Mouse (Mus musculus) MEL (cell line): ENCODE results near the gene Jmjd8. TPM values are rescaled to one million over a fixed set of nuclear protein-coding genes. Genes with fewer than 3 reads are reported as not detected.

ENCODE experiments used
- DNase-seq: peaks from one replicate; pipeline ENCODE4 v3.0.0; 2011; ENCODE audit warnings: low read depth, low spot score
- H3K27ac ChIP-seq: 2 replicates; pipeline ENCODE4 v1.5.1; 2012; ENCODE audit warnings: low read depth, mild to moderate bottlenecking, control low read depth, low read length, moderate library complexity; ENCODE audit not compliant: control insufficient read depth
- H3K27me3 ChIP-seq, 2 experiments: fragments of 150-350 bp in 1 of 2; sonication (generic) in 1 of 2; 2 replicates each; pipeline ENCODE4 v1.6.1; 2012; ENCODE audit warnings: low read length in 2 of 2, mild to moderate bottlenecking in 2 of 2, improper control_type of control experiment in 1 of 2, moderate library complexity in 1 of 2; ENCODE audit not compliant: insufficient read depth in 2 of 2, control insufficient read depth in 1 of 2
- H3K36me3 ChIP-seq, 2 experiments: 2 replicates each; pipeline ENCODE4 v1.6.1; 2012 to 2014; ENCODE audit warnings: low read length in 2 of 2, improper control_type of control experiment in 1 of 2, inconsistent platforms in 1 of 2, mild to moderate bottlenecking in 1 of 2; ENCODE audit not compliant: insufficient read depth in 2 of 2, control insufficient read depth in 1 of 2
- H3K4me1 ChIP-seq, 2 experiments: fragments of 150-350 bp in 1 of 2; sonication (generic) in 1 of 2; 2 replicates each; pipeline ENCODE4 v1.6.1; 2012; ENCODE audit warnings: low read length in 2 of 2, improper control_type of control experiment in 1 of 2, mild to moderate bottlenecking in 1 of 2; ENCODE audit not compliant: insufficient read depth in 2 of 2, control insufficient read depth in 1 of 2
- H3K4me3 ChIP-seq, 2 experiments: fragments of 150-350 bp in 1 of 2; sonication (generic) in 1 of 2; 2 replicates each; pipeline ENCODE4 v1.5.1; 2012; ENCODE audit warnings: low read depth in 2 of 2, low read length in 2 of 2, mild to moderate bottlenecking in 2 of 2, moderate library complexity in 2 of 2, control low read depth in 1 of 2, improper control_type of control experiment in 1 of 2; ENCODE audit not compliant: control insufficient read depth in 1 of 2, insufficient read depth in 1 of 2
- H3K79me2 ChIP-seq: 2 replicates; pipeline ENCODE4 v1.6.1; 2012; ENCODE audit warnings: mild to moderate bottlenecking, low read length, moderate library complexity; ENCODE audit not compliant: control insufficient read depth, poor library complexity, insufficient read depth
- H3K9ac ChIP-seq: 2 replicates; pipeline ENCODE4 v1.6.1; 2012; ENCODE audit warnings: low read depth, mild to moderate bottlenecking, control low read depth, low read length, moderate library complexity; ENCODE audit not compliant: control insufficient read depth, poor library complexity, severe bottlenecking
- H3K9me3 ChIP-seq: fragments of 150-350 bp; sonication (generic); replicated peaks from 2 replicates; pipeline ENCODE4 v1.6.1; 2012; ENCODE audit warnings: mild to moderate bottlenecking, low read length, improper control_type of control experiment, moderate library complexity; ENCODE audit not compliant: insufficient read depth
- CTCF ChIP-seq, 3 experiments: IDR thresholded peaks in 2 of 3; conservative IDR thresholded peaks in 1 of 3; 2 replicates each; pipeline ENCODE4 v1.5.1; 2011 to 2012; ENCODE audit warnings: low read length in 3 of 3, low read depth in 2 of 3, mild to moderate bottlenecking in 2 of 3, improper control_type of control experiment in 1 of 3, inconsistent platforms in 1 of 3, mixed read lengths in 1 of 3, moderate library complexity in 1 of 3; ENCODE audit not compliant: control insufficient read depth in 1 of 3, insufficient read depth in 1 of 3, poor library complexity in 1 of 3, severe bottlenecking in 1 of 3
- ELF1 ChIP-seq: IDR thresholded peaks from 2 replicates; pipeline ENCODE4 v1.6.1; 2014; ENCODE audit warnings: low read depth, mild to moderate bottlenecking, inconsistent platforms, low read length, improper control_type of control experiment, moderate library complexity
- JUND ChIP-seq: IDR thresholded peaks from 2 replicates; pipeline ENCODE4 v1.6.1; 2011; ENCODE audit warnings: low read depth, mild to moderate bottlenecking, improper control_type of control experiment, low read length
- MAFK ChIP-seq: IDR thresholded peaks from 2 replicates; pipeline ENCODE4 v1.6.1; 2011; ENCODE audit warnings: low read depth, mild to moderate bottlenecking, low read length, improper control_type of control experiment, borderline replicate concordance
- MAX ChIP-seq: IDR thresholded peaks from 2 replicates; pipeline ENCODE4 v1.6.1; 2011; ENCODE audit warnings: low read length, improper control_type of control experiment
- MEF2A ChIP-seq: IDR thresholded peaks from 2 replicates; pipeline ENCODE4 v1.6.1; 2014; ENCODE audit warnings: low read depth, mild to moderate bottlenecking, inconsistent platforms, low read length, improper control_type of control experiment; ENCODE audit not compliant: poor library complexity, insufficient replicate concordance, severe bottlenecking; ENCODE audit errors: extremely low read depth
- MYB ChIP-seq: IDR thresholded peaks from 2 replicates; pipeline ENCODE4 v1.6.1; 2011; ENCODE audit warnings: mild to moderate bottlenecking, low read depth, low read length, improper control_type of control experiment
- NELFE ChIP-seq: IDR thresholded peaks from 2 replicates; pipeline ENCODE4 v1.6.1; 2011; ENCODE audit warnings: low read depth, low read length, improper control_type of control experiment
- POLR2A ChIP-seq, 2 experiments: IDR thresholded peaks; 2 replicates each; pipeline ENCODE4 v1.6.1; 2011 to 2012; ENCODE audit warnings: low read length in 2 of 2, mild to moderate bottlenecking in 2 of 2, control low read depth in 1 of 2, improper control_type of control experiment in 1 of 2, low read depth in 1 of 2, moderate library complexity in 1 of 2; ENCODE audit not compliant: control insufficient read depth in 1 of 2, insufficient read depth in 1 of 2, poor library complexity in 1 of 2
- RAD21 ChIP-seq: IDR thresholded peaks from 2 replicates; pipeline ENCODE4 v1.6.1; 2011; ENCODE audit warnings: mild to moderate bottlenecking, low read depth, low read length, improper control_type of control experiment
- SMC3 ChIP-seq: IDR thresholded peaks from 2 replicates; pipeline ENCODE4 v1.6.1; 2011; ENCODE audit warnings: low read depth, low read length, improper control_type of control experiment
- UBTF ChIP-seq: IDR thresholded peaks from 2 replicates; pipeline ENCODE4 v1.6.1; 2012; ENCODE audit warnings: low read depth, mild to moderate bottlenecking, inconsistent platforms, low read length, improper control_type of control experiment, moderate library complexity, borderline replicate concordance; ENCODE audit not compliant: insufficient read depth
- polyA plus RNA-seq, 2 experiments: library from polyadenylated mRNA; stranded (reverse) in 1 of 2; unstranded in 1 of 2; fragments of >175 nt in 1 of 2; fragments of >200 nt in 1 of 2; gene quantifications; 2 replicates each; pipeline versions ENCODE4 v1.2.1 to v1.2.4; 2012; ENCODE audit warnings: low replicate concordance in 2 of 2, low read depth in 1 of 2; ENCODE audit not compliant: insufficient read length in 2 of 2, insufficient read depth in 1 of 2, missing spikeins in 1 of 2
- total RNA-seq: library from RNA; depleted of rRNA; stranded (reverse); fragments of 300-350 nt; gene quantifications from 2 replicates; pipeline ENCODE4 v1.2.3, GENCODE M21; 2012; rRNA removed

The Jmjd8 gene
- total and polyA plus RNA-seq, 3 experiments, result 12.9 to 23.9 TPM; not detected in 1

DNA sequence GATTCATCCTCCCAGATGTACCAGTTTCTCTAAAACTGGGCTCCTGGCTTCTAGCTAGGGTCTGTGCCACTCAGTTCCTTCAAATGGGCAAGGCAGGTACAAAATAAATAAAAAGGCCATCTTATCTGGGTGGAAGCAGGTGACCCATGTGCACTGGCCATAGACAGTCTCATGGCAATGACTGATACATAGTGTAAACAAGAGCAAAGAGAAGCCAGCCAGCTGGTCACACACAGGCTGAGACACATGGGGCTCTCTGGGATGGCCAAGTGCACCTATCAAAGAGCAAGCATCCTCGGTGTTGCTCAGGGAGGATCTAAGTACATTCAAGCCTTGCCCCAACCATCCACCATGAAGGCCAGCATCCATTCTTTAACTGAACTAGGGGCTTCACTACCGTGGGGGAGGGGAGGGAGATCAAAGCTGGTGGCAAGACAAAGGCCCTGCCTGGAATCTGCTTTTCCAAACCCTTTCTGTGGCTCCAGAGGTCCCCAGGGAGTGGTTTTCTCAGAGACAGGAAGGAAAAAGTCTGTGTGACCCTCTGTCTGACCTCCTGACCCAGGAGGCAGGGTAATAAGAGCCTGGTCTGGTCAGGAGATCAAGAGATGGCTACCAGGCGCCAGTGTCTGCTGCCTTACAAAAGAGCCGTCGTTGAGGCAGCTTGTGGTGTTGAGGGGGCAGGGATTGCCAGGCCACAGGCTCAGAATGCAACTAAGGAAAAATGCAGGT, 52.4 kb downstream of the Jmjd8 start:
- Histone ChIP-seq H3K36me3 (peaks cover 0 to 7% of the 10 kb centered on the region in 2 experiments; a peak in 2 of 4 replicates), H3K9me3 (no peaks in the 10 kb centered on the region), H3K79me2 (no peaks in the 10 kb centered on the region)
- no peak for DNase-seq
- TF ChIP-seq RAD21, result no peak
- no peak for TF ChIP-seq MAFK
- no peak for TF ChIP-seq NELFE
- no peak for TF ChIP-seq MEF2A
- no peak for TF ChIP-seq CTCF (IDR thresholded peaks at IDR 0.05 in 2 of 3, conservative IDR thresholded peaks at IDR 0.05 in 1 of 3; ENCODE audit: control insufficient read depth in 1 of 3, insufficient read depth in 1 of 3, low read depth in 2 of 3, low read length in 3 of 3, poor library complexity in 1 of 3, severe bottlenecking in 1 of 3)
- TF ChIP-seq MYB, result no peak
- TF ChIP-seq MAX, result no peak
- TF ChIP-seq POLR2A (IDR thresholded peaks at IDR 0.05; ENCODE audit: control insufficient read depth in 1 of 2, insufficient read depth in 1 of 2, low read depth in 1 of 2, low read length in 2 of 2, poor library complexity in 1 of 2), result no peak; a peak in 1 of 4 replicates
- TF ChIP-seq ELF1, result no peak
- TF ChIP-seq SMC3, result no peak
- TF ChIP-seq UBTF, result no peak
- TF ChIP-seq JUND, result no peak
- TF ChIP-seq, all 39 proteins: peak for 0
- peaks cover 0 to 11% of the 10 kb centered on the region in 2 experiments; a peak in 2 of 4 replicates for H3K4me1 ChIP-seq
- H3K9ac ChIP-seq, result no peak overlapping the region
- H3K27ac ChIP-seq, result no peak overlapping the region
- no peak overlapping the region for H3K4me3 ChIP-seq
- H3K27me3 ChIP-seq, result no peaks in the 10 kb centered on the region

Other genes starting within 250 kb of the Jmjd8 start
- gene Lmf1, start 249.8 kb upstream of the Jmjd8 start, total RNA-seq, result 14.0 and 16.0 TPM in 2 replicates
- 10 to 100 TPM in 1 of 2 experiments, not detected in 1; 30.5 TPM for gene Lmf1, start 249.8 kb upstream of the Jmjd8 start, polyA plus RNA-seq
- gene Gng13, start 111.7 kb upstream of the Jmjd8 start, total RNA-seq, result 3.1 and 3.9 TPM in 2 replicates
- gene Gng13, start 111.7 kb upstream of the Jmjd8 start, polyA plus RNA-seq, result under 1 TPM in 1 of 2 experiments, not detected in 1; 0.13 TPM
- gene Chtf18, start 101.4 kb upstream of the Jmjd8 start, total RNA-seq, result 29.9 and 35.5 TPM in 2 replicates
- 10 to 100 TPM in 1 of 2 experiments, not detected in 1; 71.1 TPM for gene Chtf18, start 101.4 kb upstream of the Jmjd8 start, polyA plus RNA-seq
- gene Rpusd1, start 101.2 kb upstream of the Jmjd8 start, total RNA-seq, result 7.3 and 8.2 TPM in 2 replicates
- gene Rpusd1, start 101.2 kb upstream of the Jmjd8 start, polyA plus RNA-seq, result 10 to 100 TPM in 1 of 2 experiments, not detected in 1; 23.9 TPM
- gene Mslnl, start 92.8 kb upstream of the Jmjd8 start, total RNA-seq, result 0.08 TPM in 1 of 2 replicates, not detected in the other
- gene Mslnl, start 92.8 kb upstream of the Jmjd8 start, polyA plus RNA-seq, result under 1 TPM in 1 of 2 experiments, not detected in 1; 0.08 TPM
- gene Msln, start 74.5 kb upstream of the Jmjd8 start, total RNA-seq, result not detected in 2 replicates
- gene Msln, start 74.5 kb upstream of the Jmjd8 start, polyA plus RNA-seq, result not detected
- gene Narfl, start 55.1 kb upstream of the Jmjd8 start, total RNA-seq, result 26.9 and 34.3 TPM in 2 replicates
- gene Narfl, start 55.1 kb upstream of the Jmjd8 start, polyA plus RNA-seq, result 10 to 100 TPM in 1 of 2 experiments, not detected in 1; 30.6 TPM
- 10.7 and 12.6 TPM in 2 replicates for gene Haghl, start 43.2 kb upstream of the Jmjd8 start, total RNA-seq
- gene Haghl, start 43.2 kb upstream of the Jmjd8 start, polyA plus RNA-seq, result 10 to 100 TPM in 1 of 2 experiments, not detected in 1; 13.2 TPM
- gene Ccdc78, start 42.3 kb upstream of the Jmjd8 start, total RNA-seq, result 0.08 TPM in 1 of 2 replicates, not detected in the other
- under 1 TPM in 1 of 2 experiments, not detected in 1; 0.85 TPM for gene Ccdc78, start 42.3 kb upstream of the Jmjd8 start, polyA plus RNA-seq
- gene Fam173a, start 36.0 kb upstream of the Jmjd8 start, total RNA-seq, result 35.3 and 39.0 TPM in 2 replicates
- 10 to 100 TPM in 1 of 2 experiments, not detected in 1; 36.6 TPM for gene Fam173a, start 36.0 kb upstream of the Jmjd8 start, polyA plus RNA-seq
- 0.92 TPM in 1 of 2 replicates, not detected in the other for gene AC134908.4, start 33.2 kb upstream of the Jmjd8 start, total RNA-seq
- not detected for gene AC134908.4, start 33.2 kb upstream of the Jmjd8 start, polyA plus RNA-seq
- gene Metrn, start 31.7 kb upstream of the Jmjd8 start, total RNA-seq, result 95.7 and 104 TPM in 2 replicates
- 100 to 1,000 TPM in 1 of 2 experiments, not detected in 1; 116 TPM for gene Metrn, start 31.7 kb upstream of the Jmjd8 start, polyA plus RNA-seq
- not detected in 2 replicates for gene Fbxl16, start 19.8 kb upstream of the Jmjd8 start, total RNA-seq
- gene Fbxl16, start 19.8 kb upstream of the Jmjd8 start, polyA plus RNA-seq, result under 1 TPM in 1 of 2 experiments, not detected in 1; 0.11 TPM
- 29.4 and 38.8 TPM in 2 replicates for gene Wdr24, start 5.2 kb upstream of the Jmjd8 start, total RNA-seq
- gene Wdr24, start 5.2 kb upstream of the Jmjd8 start, polyA plus RNA-seq, result 10 to 100 TPM in 1 of 2 experiments, not detected in 1; 35.0 TPM
- 74.0 and 75.0 TPM in 2 replicates for gene Stub1, start 4.5 kb downstream of the Jmjd8 start, total RNA-seq
- gene Stub1, start 4.5 kb downstream of the Jmjd8 start, polyA plus RNA-seq, result 10 to 100 TPM in 1 of 2 experiments, not detected in 1; 99.7 TPM
- 1.4 TPM in 2 replicates for gene Rhbdl1, start 8.4 kb downstream of the Jmjd8 start, total RNA-seq
- gene Rhbdl1, start 8.4 kb downstream of the Jmjd8 start, polyA plus RNA-seq, result 1 to 10 TPM in 1 of 2 experiments, not detected in 1; 4.0 TPM
- gene Gm20683, start 12.9 kb downstream of the Jmjd8 start, total RNA-seq, result 2.8 and 4.9 TPM in 2 replicates
- 1 to 10 TPM in 1 of 2 experiments, not detected in 1; 6.8 TPM for gene Gm20683, start 12.9 kb downstream of the Jmjd8 start, polyA plus RNA-seq
- 24.9 and 29.1 TPM in 2 replicates for gene Rhot2, start 16.0 kb downstream of the Jmjd8 start, total RNA-seq
- gene Rhot2, start 16.0 kb downstream of the Jmjd8 start, polyA plus RNA-seq, result 10 to 100 TPM in 1 of 2 experiments, not detected in 1; 54.5 TPM
- 22.5 and 23.7 TPM in 2 replicates for gene Wdr90, start 32.6 kb downstream of the Jmjd8 start, total RNA-seq
- 10 to 100 TPM in 1 of 2 experiments, not detected in 1; 44.5 TPM for gene Wdr90, start 32.6 kb downstream of the Jmjd8 start, polyA plus RNA-seq
- gene Mcrip2, start 39.9 kb downstream of the Jmjd8 start, total RNA-seq, result 73.9 and 88.9 TPM in 2 replicates
- 100 to 1,000 TPM; 107 to 281 TPM for gene Mcrip2, start 39.9 kb downstream of the Jmjd8 start, polyA plus RNA-seq
- gene Mettl26, start 46.2 kb downstream of the Jmjd8 start, total RNA-seq, result 31.7 and 33.6 TPM in 2 replicates
- 10 to 100 TPM in 1 of 2 experiments, not detected in 1; 50.6 TPM for gene Mettl26, start 46.2 kb downstream of the Jmjd8 start, polyA plus RNA-seq
- 0.13 and 0.19 TPM in 2 replicates for gene Wfikkn1, start 52.0 kb downstream of the Jmjd8 start, total RNA-seq
- under 1 TPM in 1 of 2 experiments, not detected in 1; 0.53 TPM for gene Wfikkn1, start 52.0 kb downstream of the Jmjd8 start, polyA plus RNA-seq
- gene Rab40c, start 90.9 kb downstream of the Jmjd8 start, total RNA-seq, result 3.7 and 4.8 TPM in 2 replicates
- gene Rab40c, start 90.9 kb downstream of the Jmjd8 start, polyA plus RNA-seq, result 10 to 100 TPM in 1 of 2 experiments, not detected in 1; 23.2 TPM
- gene Pigq, start 116.1 kb downstream of the Jmjd8 start, total RNA-seq, result 50.7 and 67.8 TPM in 2 replicates
- 100 to 1,000 TPM; 193 to 825 TPM for gene Pigq, start 116.1 kb downstream of the Jmjd8 start, polyA plus RNA-seq
- 0.16 and 0.23 TPM in 2 replicates for gene Nhlrc4, start 116.1 kb downstream of the Jmjd8 start, total RNA-seq
- gene Nhlrc4, start 116.1 kb downstream of the Jmjd8 start, polyA plus RNA-seq, result under 1 TPM in 1 of 2 experiments, not detected in 1; 0.19 TPM
- gene A930017K11Rik, start 123.7 kb downstream of the Jmjd8 start, total RNA-seq, result not detected in 2 replicates
- not detected for gene A930017K11Rik, start 123.7 kb downstream of the Jmjd8 start, polyA plus RNA-seq
- gene Capn15, start 156.9 kb downstream of the Jmjd8 start, total RNA-seq, result 5.6 and 6.2 TPM in 2 replicates
- gene Capn15, start 156.9 kb downstream of the Jmjd8 start, polyA plus RNA-seq, result 10 to 100 TPM in 1 of 2 experiments, not detected in 1; 16.2 TPM
- gene Rab11fip3, start 240.7 kb downstream of the Jmjd8 start, total RNA-seq, result 3.1 and 3.2 TPM in 2 replicates
- gene Rab11fip3, start 240.7 kb downstream of the Jmjd8 start, polyA plus RNA-seq, result 10 to 100 TPM in 1 of 2 experiments, not detected in 1; 18.9 TPM